Mouse (Mus musculus) adrenal gland, postnatal 4 days (tissue): ENCODE measurements around the gene 1110032A03Rik. TPM values are rescaled to one million over a fixed set of nuclear protein-coding genes. Genes with fewer than 3 reads are reported as not detected.

Source experiments
- DNase-seq, 2 experiments: peaks; one replicate each; pipeline ENCODE4 v3.0.0; 2021 to 2022; ENCODE audit warnings: low spot score in 2 of 2, mixed read lengths in 2 of 2
- total RNA-seq, 2 experiments: library from RNA; stranded (reverse); gene quantifications; 2 replicates each; pipeline ENCODE4 v1.2.3; 2021

The 1110032A03Rik gene
- total RNA-seq, 2 experiments from 2014 or later, result 35.5 to 36.5 TPM

DNA sequence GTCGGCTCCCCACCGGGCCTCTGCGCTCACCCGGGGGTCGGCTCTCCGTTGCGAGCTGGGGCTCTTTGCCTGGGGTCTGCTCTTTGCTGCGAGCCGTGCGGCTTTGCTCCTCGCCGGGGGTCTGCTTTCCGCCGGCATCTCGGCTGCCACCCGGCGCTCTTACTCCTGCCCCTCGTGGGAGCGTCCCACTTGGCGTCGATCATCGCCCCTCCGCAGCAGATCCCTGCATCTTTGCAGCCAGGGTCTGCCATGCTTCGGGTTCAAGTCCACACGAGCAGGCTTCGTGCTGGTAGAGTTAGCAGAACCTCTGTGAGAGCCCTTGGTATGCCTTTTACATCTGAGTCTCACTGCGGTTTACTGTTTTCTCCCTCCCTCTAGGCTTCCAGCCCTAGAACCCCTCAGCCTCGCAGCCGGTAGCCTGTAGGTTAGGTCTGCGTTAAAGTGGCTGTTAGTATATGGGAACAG is 374 bp upstream of the 1110032A03Rik start:
- no peak for DNase-seq

DNA sequence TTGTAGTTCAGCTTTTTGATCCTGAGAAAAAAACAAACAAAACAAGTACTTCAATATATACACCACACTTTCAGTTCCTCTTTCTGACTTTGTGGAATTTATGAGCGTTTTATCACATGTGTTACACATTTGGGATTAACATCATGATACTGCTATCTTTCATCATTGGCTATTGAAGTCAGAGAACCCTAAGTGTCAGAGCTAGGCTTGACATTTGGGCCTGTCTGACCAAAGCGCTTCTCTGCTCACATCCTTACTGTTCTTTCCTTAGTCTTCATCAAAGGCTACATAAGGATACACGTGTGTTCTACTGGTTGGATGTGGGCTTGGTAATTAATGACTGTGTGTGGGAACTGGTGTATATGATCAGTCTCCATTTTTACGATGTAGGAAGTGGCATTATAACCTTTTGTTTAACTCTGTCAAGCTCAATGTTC is 1.3 kb downstream of the 1110032A03Rik start:
- no peak for DNase-seq

GRCm38 (mm10) chr9:50770011-50770410 is 5.3 kb downstream of the 1110032A03Rik start:
- no peak for DNase-seq

DNA sequence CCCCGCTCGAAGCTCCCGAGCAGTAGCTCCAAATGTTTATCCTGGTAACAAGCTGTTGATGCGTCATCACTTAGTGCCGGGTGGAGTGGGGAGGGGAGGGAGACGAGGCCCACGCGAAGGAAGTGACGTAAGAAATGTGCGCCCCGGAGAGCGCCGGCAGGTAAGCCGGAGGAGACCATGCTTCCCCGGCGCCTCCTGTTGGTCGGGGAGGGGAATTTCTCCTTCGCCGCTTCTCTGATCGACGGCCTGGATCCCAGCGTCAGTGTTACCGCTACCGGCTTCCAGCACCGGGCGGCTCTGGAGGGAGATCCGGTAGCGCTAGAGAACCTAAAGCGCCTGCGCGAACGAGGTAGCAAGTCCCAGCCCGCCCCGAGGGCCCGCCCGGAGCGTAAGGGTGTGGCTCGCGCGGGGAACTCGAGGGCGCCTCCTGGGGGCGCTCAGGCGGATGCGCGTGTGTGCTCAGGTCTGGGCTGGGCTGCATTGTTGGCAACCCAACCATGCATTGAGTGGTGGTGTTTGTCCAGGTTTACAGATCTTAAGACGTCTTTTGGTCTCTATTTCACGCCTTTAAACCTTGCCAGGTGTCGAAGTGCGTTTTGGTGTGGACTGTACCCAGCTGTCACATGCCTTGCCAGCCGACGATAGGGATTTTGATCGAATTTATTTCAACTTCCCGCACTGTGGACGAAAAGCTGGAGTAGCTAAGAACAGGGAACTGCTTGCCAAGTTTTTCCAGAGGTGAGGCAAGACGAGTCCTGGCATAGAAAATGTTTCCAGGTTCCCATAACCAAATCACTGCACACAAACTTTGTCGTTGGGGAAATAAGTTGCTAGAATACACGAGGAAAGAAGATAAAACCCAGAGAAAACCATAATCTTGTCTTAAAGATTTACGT is 7.0 kb downstream of the 1110032A03Rik start, which contains the start of gene Fdxacb1:
TSS of gene Fdxacb1 (plus strand) at position 130 of the 896 bp plus-strand sequence.
- peak; percentile 84 to 95 for DNase-seq

DNA sequence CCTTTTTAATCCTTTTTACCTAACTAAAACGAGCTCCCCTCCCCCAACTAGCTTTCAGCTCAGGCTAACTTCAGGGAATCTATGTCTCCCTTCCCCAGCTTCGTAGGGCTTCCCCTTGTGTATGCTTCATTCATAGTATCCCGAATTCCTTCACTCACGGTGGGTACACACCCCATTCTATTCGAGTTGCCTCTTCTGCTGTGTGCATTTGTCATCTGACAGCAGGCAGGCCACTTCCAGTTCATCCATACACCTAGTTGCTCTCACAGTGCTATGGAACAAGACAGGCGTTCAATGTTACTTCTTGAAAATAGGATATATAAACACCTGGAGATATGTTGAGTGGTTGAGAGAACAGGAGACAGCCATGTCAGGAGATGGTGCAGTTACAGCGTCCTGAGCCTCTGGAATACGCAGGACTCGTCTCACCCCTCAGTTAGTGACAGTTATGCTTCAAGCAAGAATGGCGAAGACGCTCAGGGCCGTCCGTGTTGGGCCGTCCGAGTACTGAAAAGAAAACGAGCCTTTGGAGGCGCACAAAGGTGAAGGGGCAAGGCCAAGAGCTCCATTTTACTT is 7.7 kb downstream of the 1110032A03Rik start:
- DNase-seq, result no peak

GRCm38 (mm10) chr9:50763331-50763730 is 12.0 kb downstream of the 1110032A03Rik start:
- DNase-seq, result no peak

GRCm38 (mm10) chr9:50761520-50762243 is 13.6 kb downstream of the 1110032A03Rik start:
- DNase-seq, result no peak

- DNase-seq, result no peak
These were observed 18.6 kb downstream of the 1110032A03Rik start for GRCm38 (mm10) chr9:50756711-50757110.

DNA sequence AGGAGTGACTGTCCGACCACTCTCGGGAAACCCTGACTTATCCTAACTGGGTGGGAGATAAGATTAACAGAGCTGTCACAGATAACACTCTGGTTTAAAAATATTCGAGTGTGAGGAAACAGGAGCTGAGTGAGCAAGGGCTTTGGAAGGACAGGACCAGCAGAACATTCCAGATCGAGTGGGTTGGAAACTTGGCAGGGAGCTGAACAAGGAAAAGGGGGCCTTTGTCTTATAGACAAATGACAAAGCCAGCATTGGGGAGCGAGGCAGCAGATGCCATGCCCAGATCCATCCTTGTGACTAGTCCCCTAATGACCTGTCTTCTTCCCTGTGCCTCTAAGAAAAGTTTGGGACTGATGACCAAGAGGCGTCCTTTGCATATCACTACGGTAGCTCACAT is 21.4 kb downstream of the 1110032A03Rik start:
- DNase-seq, result no peak

DNA sequence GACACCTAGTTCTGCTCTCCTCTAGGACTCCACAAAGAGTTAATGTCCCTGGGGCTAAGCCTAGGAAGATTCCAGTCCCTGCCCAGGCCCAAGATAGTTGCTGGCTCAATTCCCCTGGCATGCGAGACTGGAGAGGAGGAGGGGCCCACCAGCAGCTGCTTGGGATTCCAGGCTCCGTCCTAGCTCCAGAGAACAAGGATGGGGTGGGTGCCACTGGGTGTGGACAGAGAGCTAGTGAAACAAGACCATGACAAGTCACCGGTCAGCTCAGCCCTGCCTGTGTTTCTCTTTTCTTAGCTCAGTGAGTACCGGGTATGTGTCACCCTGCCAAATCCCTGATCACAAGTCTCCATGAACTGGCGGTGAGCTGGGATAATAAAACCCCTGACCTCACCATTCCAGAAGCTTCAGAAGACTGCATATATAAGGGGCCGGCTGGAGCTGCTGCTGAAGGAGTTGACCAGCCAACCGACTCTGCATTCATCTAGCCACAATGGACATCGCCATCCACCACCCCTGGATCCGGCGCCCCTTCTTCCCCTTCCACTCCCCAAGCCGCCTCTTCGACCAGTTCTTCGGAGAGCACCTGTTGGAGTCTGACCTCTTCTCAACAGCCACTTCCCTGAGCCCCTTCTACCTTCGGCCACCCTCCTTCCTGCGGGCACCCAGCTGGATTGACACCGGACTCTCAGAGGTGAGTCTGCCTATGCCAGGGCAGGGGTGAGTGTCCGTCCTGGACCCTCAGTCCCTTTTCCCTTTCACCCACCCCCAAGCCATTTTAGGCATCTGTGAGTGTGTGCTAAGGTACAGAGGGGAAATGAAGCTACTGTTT is 22.3 kb downstream of the 1110032A03Rik start:
- no peak for DNase-seq

DNA sequence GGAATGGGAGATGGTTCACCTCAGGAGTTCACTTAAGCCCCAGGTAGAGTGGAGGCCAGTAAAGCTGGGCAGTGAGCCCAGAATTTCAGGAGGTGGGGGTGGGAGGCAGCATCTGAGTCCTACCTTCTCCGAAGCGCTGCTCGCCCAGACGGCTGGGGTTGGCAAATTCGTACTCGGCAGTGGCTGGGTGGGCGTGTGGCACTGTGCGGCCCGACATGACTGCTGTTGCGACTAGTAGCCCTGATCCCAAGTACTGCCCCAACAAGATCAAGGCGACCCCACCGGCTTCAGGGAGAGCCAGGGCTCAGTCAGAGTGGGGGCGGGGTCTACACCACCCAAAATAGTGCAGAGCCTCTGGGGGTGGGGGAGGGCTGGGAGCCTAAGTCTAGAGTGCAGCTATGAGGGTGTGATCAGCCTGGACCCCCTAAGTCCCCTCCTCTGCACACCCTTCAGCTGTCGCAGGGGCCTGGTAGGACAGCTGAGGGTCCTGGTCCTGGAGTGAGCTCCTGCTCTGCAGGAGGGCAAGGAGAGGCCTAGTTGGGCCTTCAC is 23.2 kb downstream of the 1110032A03Rik start, which contains the start of gene Hspb2:
TSS of gene Hspb2 (minus strand) at position 301 of the 549 bp plus-strand sequence.
- no peak for DNase-seq

GRCm38 (mm10) chr9:50751323-50751722 is 24.0 kb downstream of the 1110032A03Rik start, which contains the start of gene Cryab:
Gene Cryab (plus strand): TSS chr9:50751325.
- no peak for DNase-seq

- no peak for DNase-seq
These were observed 24.6 kb downstream of the 1110032A03Rik start for GRCm38 (mm10) chr9:50750706-50751105.

DNA sequence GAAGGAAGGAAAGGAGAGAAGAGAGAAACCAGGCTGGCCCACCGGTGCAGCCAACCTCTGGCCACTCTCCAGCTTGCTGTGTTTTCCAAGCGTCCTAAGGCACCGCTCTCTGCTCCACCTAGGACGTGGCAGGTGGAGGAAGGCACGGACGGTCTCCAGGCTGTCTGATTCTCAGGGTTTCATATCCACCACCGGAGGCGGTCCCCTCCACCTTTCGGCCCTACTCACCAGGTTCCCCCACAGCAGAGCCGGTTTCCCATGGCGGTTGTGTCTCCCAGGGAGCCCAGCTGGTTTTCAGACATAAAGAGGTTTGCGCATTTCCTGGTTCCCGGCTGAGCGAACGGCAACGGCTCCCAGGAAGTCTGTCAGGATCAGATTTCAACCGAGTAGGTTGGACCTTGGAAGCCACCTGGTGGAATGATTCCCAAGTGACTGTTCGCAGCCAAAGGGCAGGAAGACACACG is 29.1 kb downstream of the 1110032A03Rik start, which contains the start of gene 2310030G06Rik:
TSS of gene 2310030G06Rik (minus strand) at position 323 of the 464 bp plus-strand sequence.
- no peak for DNase-seq

GRCm38 (mm10) chr9:50745806-50746205 is 29.5 kb downstream of the 1110032A03Rik start:
- DNase-seq, result no peak

DNA sequence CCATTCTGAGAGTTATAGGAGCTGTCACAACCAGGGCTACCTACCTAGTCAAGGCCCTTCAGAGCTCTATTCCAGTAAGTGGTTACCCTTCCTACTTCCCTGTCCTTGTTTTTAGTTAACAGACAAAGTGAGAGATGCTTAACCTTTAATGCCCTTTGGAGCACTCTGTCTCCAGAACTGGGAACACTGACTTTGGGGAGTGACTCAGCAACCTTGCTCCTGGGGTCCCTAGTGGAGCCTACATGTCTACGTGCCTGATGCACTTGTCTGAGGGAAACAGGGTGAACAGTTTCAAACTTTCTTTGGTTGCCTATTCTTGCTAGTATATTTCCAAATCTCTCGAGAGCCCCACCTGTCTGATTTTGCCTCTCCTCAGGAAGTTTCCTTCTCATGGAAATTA is 32.6 kb downstream of the 1110032A03Rik start:
- no peak for DNase-seq

DNA sequence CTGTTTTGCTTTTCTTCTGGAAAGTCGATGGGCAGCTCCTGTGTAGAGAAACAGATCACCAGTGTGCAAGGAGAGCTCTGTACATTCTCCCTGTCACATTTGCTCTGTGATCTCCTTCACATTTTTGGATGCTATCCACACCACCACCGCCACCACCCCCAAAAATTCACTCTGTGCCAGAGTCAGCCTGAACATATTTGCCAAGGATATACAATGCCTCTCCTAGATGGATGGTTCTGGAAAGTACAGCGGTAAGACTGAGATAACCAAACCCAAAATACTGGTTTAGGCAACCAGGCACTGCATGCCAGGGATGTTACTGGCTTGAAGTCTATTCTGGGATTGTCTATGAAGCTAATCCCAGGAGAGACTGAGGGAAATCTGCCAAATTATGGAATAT is 33.1 kb downstream of the 1110032A03Rik start:
- no peak for DNase-seq

- DNase-seq, result no peak
These were observed 34.2 kb downstream of the 1110032A03Rik start for GRCm38 (mm10) chr9:50740867-50741784.
